Mouse (Mus musculus) limb, embryonic 14.5 days (tissue): ENCODE measurements around the gene Dennd5b. TPM values are rescaled to one million over a fixed set of nuclear protein-coding genes. Genes with fewer than 3 reads are reported as not detected.

Experiments
- ATAC-seq: fragments of 200-750 bp; cut with Nextera tagmentation; 2 replicates; pipeline ENCODE4 v1.8.0; 2017; ENCODE audit warnings: low read depth, moderate number of reproducible peaks, moderate TSS enrichment; ENCODE audit not compliant: low FRiP score
- DNase-seq: peaks from one replicate; pipeline ENCODE4 v3.0.0-alpha.2; 2015; ENCODE audit warnings: low spot score
- H3K27ac ChIP-seq: fragments of 300-500 bp; sonication (generic); replicated peaks from 2 replicates; pipeline ENCODE4 v1.5.1; 2014; ENCODE audit warnings: low read depth, mild to moderate bottlenecking, low read length, moderate library complexity, mixed read lengths
- H3K27me3 ChIP-seq: fragments of 300-500 bp; sonication (generic); 2 replicates; pipeline ENCODE4 v1.6.1; 2014; ENCODE audit warnings: low read length, mixed read lengths; ENCODE audit not compliant: control insufficient read depth, insufficient read depth
- H3K36me3 ChIP-seq: fragments of 300-500 bp; sonication (generic); 2 replicates; pipeline ENCODE4 v1.6.1; 2014; ENCODE audit warnings: mild to moderate bottlenecking, low read length, moderate library complexity, mixed read lengths; ENCODE audit not compliant: control insufficient read depth, insufficient read depth
- H3K4me1 ChIP-seq: fragments of 300-500 bp; sonication (generic); 2 replicates; pipeline ENCODE4 v1.6.1; 2014; ENCODE audit warnings: antibody characterized with exemption, low read length, mixed read lengths; ENCODE audit not compliant: control insufficient read depth, insufficient read depth
- H3K4me2 ChIP-seq: fragments of 300-500 bp; sonication (generic); replicated peaks from 2 replicates; pipeline ENCODE4 v1.6.1; 2014; ENCODE audit warnings: low read depth, mild to moderate bottlenecking, low read length, moderate library complexity; ENCODE audit not compliant: severe bottlenecking
- H3K4me3 ChIP-seq: fragments of 300-500 bp; sonication (generic); replicated peaks from 2 replicates; pipeline ENCODE4 v1.5.1; 2014; ENCODE audit warnings: low read length
- H3K9ac ChIP-seq: fragments of 300-500 bp; sonication (generic); 2 replicates; pipeline ENCODE4 v1.6.1; 2014; ENCODE audit warnings: mild to moderate bottlenecking, low read depth, low read length, moderate library complexity; ENCODE audit not compliant: severe bottlenecking
- H3K9me3 ChIP-seq: fragments of 300-500 bp; sonication (generic); 2 replicates; pipeline ENCODE4 v1.6.1; 2016; ENCODE audit warnings: low read length; ENCODE audit not compliant: control insufficient read depth
- POLR2A ChIP-seq: fragments of 200-500 bp; IDR thresholded peaks from 2 replicates; pipeline ENCODE4 v1.8.0; 2012; ENCODE audit warnings: inconsistent platforms, mild to moderate bottlenecking, moderate library complexity, borderline replicate concordance; ENCODE audit not compliant: insufficient read depth, insufficient read length; ENCODE audit errors: extremely low read depth
- WGBS: fragments of 180-500 bp; shearing (Covaris S2); extraction: QIAGEN DNeasy Blood & Tissue Kit; methylation state at CpG from one replicate; pipeline ENCODE4 v1.1.7; 2014; 5-methylcytosine and 5-hydroxymethylcytosine counted together
- polyA plus RNA-seq, 2 experiments: library from polyadenylated mRNA; depleted of rRNA in 1 of 2; stranded (reverse) in 1 of 2; unstranded in 1 of 2; fragments of >200 nt; fragmentation: Nextera tagmentation in 1 of 2; extraction: Ambion mirVana in 1 of 2; gene quantifications; 2 replicates each; pipeline versions ENCODE4 v1.2.1 to v1.2.3; 2012 to 2014

Dennd5b gene
- polyA plus RNA-seq, 2 experiments: 4.8 to 6.6 TPM

- ATAC-seq: 0 out of 2 replicates have a peak, but pooled peaks have one; percentile 34
- 46% methylated on average over 2 of the region's 2 CpGs for WGBS
- Histone ChIP-seq H3K27ac (no peak overlapping the region), H3K4me1 (no peaks in the 10 kb centered on the region), H3K9me3 (no peaks in the 10 kb centered on the region), H3K4me3 (no peak overlapping the region), H3K36me3 (no peaks in the 10 kb centered on the region), H3K9ac (no peak overlapping the region), H3K27me3 (no peaks in the 10 kb centered on the region), H3K4me2 (no peak overlapping the region)
- DNase-seq: peak; percentile 87
- no peak for TF ChIP-seq POLR2A
Measured at GRCm38 (mm10) chr6:149119853-149120252, 18.4 kb upstream of the Dennd5b start.

GRCm38 (mm10) chr6:149118935-149119334 is 17.5 kb upstream of the Dennd5b start:
- H3K27me3 ChIP-seq: no peaks in the 10 kb centered on the region

GRCm38 (mm10) chr6:149116992-149117391 is 15.5 kb upstream of the Dennd5b start:
- TF ChIP-seq POLR2A: no peak
- no peak overlapping the region for H3K4me3 ChIP-seq
- H3K4me1 ChIP-seq: no peaks in the 10 kb centered on the region
- no peaks in the 10 kb centered on the region for H3K9me3 ChIP-seq
- ATAC-seq: no peak
- no peaks in the 10 kb centered on the region for H3K36me3 ChIP-seq
- no peak overlapping the region for H3K9ac ChIP-seq
- no peaks in the 10 kb centered on the region for H3K27me3 ChIP-seq
- DNase-seq: no peak
- no peak overlapping the region for H3K4me2 ChIP-seq
- H3K27ac ChIP-seq: no peak overlapping the region

More at GRCm38 (mm10) chr6:149118935-149119334, 17.5 kb upstream of the Dennd5b start:
- TF ChIP-seq POLR2A: no peak
- whole genome bisulfite sequencing: 62% methylated on average over 2 of the region's 2 CpGs
- DNase-seq (no peak), ATAC-seq (no peak)
- Histone ChIP-seq H3K4me2 (no peak overlapping the region), H3K4me3 (no peak overlapping the region), H3K36me3 (no peaks in the 10 kb centered on the region), H3K27ac (no peak overlapping the region), H3K9ac (no peak overlapping the region), H3K9me3 (no peaks in the 10 kb centered on the region), H3K4me1 (no peaks in the 10 kb centered on the region)

GRCm38 (mm10) chr6:149108909-149109308 is 7.4 kb upstream of the Dennd5b start:
- no peaks in the 10 kb centered on the region for H3K36me3 ChIP-seq
- no peaks in the 10 kb centered on the region for H3K4me1 ChIP-seq
- no peak overlapping the region for H3K27ac ChIP-seq
- H3K4me2 ChIP-seq: no peak overlapping the region
- H3K27me3 ChIP-seq: no peaks in the 10 kb centered on the region
- no peaks in the 10 kb centered on the region for H3K9me3 ChIP-seq
- no peak for TF ChIP-seq POLR2A
- no peak overlapping the region for H3K9ac ChIP-seq
- H3K4me3 ChIP-seq: no peak overlapping the region
- 82% methylated on average over 2 of the region's 2 CpGs for WGBS
- DNase-seq: no peak
- ATAC-seq: no peak

GRCm38 (mm10) chr6:149107615-149108014 is 6.1 kb upstream of the Dennd5b start:
- H3K4me3 ChIP-seq: no peak overlapping the region
- no peak overlapping the region for H3K4me2 ChIP-seq
- no peak overlapping the region for H3K9ac ChIP-seq
- no peak for TF ChIP-seq POLR2A
- no peaks in the 10 kb centered on the region for H3K27me3 ChIP-seq
- H3K4me1 ChIP-seq: no peaks in the 10 kb centered on the region
- no peaks in the 10 kb centered on the region for H3K36me3 ChIP-seq
- DNase-seq: no peak
- H3K27ac ChIP-seq: no peak overlapping the region
- no peaks in the 10 kb centered on the region for H3K9me3 ChIP-seq
- no peak for ATAC-seq
- WGBS: 67% methylated on average over 3 of the region's 3 CpGs

GRCm38 (mm10) chr6:149103451-149103850 is 2.0 kb upstream of the Dennd5b start:
- H3K9me3 ChIP-seq: no peaks in the 10 kb centered on the region
- 88% methylated on average over 1 of the region's 1 CpGs for WGBS
- ATAC-seq: no peak

More at GRCm38 (mm10) chr6:149103451-149103850, 2.0 kb upstream of the Dennd5b start:
- Histone ChIP-seq H3K4me1 (0 out of 2 replicates have a peak, but pooled peaks cover 2% of the 10 kb centered on the region), H3K36me3 (no peaks in the 10 kb centered on the region), H3K9ac (no peak overlapping the region), H3K4me3 (no peak overlapping the region), H3K4me2 (no peak overlapping the region), H3K27ac (no peak overlapping the region), H3K27me3 (no peaks in the 10 kb centered on the region)
- no peak for DNase-seq
- no peak for TF ChIP-seq POLR2A
